Mouse (Mus musculus) intestine, embryonic 14.5 days (tissue): ENCODE measurements around the gene Adra2b. TPM values are rescaled to one million over a fixed set of nuclear protein-coding genes. Genes with fewer than 3 reads are reported as not detected.
A peak's percentile ranks its signal among the peaks of the same experiment; 100 is the strongest.

Experiments
- ATAC-seq: fragments of 200-750 bp; cut with Nextera tagmentation; replicated peaks from 2 replicates; pipeline ENCODE4 v1.8.0; 2017; ENCODE audit warnings: low read depth, moderate number of reproducible peaks, moderate TSS enrichment, moderate library complexity; ENCODE audit not compliant: low FRiP score, low TSS enrichment
- DNase-seq: peaks from one replicate; pipeline ENCODE4 v3.0.0-alpha.2; 2018; ENCODE audit warnings: low spot score
- H3K27ac ChIP-seq: fragments of 300-500 bp; sonication (generic); 2 replicates; pipeline ENCODE4 v1.5.1; 2014; ENCODE audit warnings: low read depth, mild to moderate bottlenecking, control low read depth
- H3K27me3 ChIP-seq: fragments of 300-500 bp; sonication (generic); replicated peaks from 2 replicates; pipeline ENCODE4 v1.6.1; 2014; ENCODE audit warnings: low read length, control low read depth; ENCODE audit not compliant: control insufficient read depth, insufficient read depth
- H3K36me3 ChIP-seq: fragments of 300-500 bp; sonication (generic); 2 replicates; pipeline ENCODE4 v1.6.1; 2014; ENCODE audit warnings: low read length, control low read depth; ENCODE audit not compliant: control insufficient read depth, insufficient read depth
- H3K4me1 ChIP-seq: fragments of 300-500 bp; sonication (generic); replicated peaks from 2 replicates; pipeline ENCODE4 v1.6.1; 2014; ENCODE audit warnings: low read length, control low read depth, mixed read lengths; ENCODE audit not compliant: control insufficient read depth, insufficient read depth
- H3K4me2 ChIP-seq: fragments of 300-500 bp; sonication (generic); 2 replicates; pipeline ENCODE4 v1.6.1; 2014; ENCODE audit warnings: low read length
- H3K4me3 ChIP-seq: fragments of 300-500 bp; sonication (generic); 2 replicates; pipeline ENCODE4 v1.5.1; 2014; ENCODE audit warnings: low read depth, low read length, control low read depth, mixed read lengths
- H3K9ac ChIP-seq: fragments of 300-500 bp; sonication (generic); 2 replicates; pipeline ENCODE4 v1.6.1; 2014; ENCODE audit warnings: mild to moderate bottlenecking, low read length
- H3K9me3 ChIP-seq: fragments of 300-500 bp; sonication (generic); 2 replicates; pipeline ENCODE4 v1.6.1; 2016; ENCODE audit warnings: low read length, control low read depth; ENCODE audit not compliant: control insufficient read depth
- WGBS: fragments of 180-500 bp; shearing (Covaris S2); extraction: QIAGEN DNeasy Blood & Tissue Kit; methylation state at CpG from one replicate; pipeline ENCODE4 v1.1.7; 2014; 5-methylcytosine and 5-hydroxymethylcytosine counted together
- polyA plus RNA-seq: library from polyadenylated mRNA; unstranded; fragments of >200 nt; fragmentation: Nextera tagmentation; extraction: Ambion mirVana; gene quantifications from 2 replicates; pipeline ENCODE4 v1.2.1, GENCODE M21; 2014

The Adra2b gene
- polyA plus RNA-seq, 1 experiment from 2014 or later, result 0.85 TPM

- Histone ChIP-seq H3K9ac (no peak overlapping the region), H3K27me3 (no peaks in the 10 kb centered on the region), H3K36me3 (no peaks in the 10 kb centered on the region), H3K9me3 (no peaks in the 10 kb centered on the region), H3K4me2 (no peak overlapping the region), H3K4me1 (no peaks in the 10 kb centered on the region), H3K27ac (no peak overlapping the region), H3K4me3 (no peak overlapping the region)
- DNase-seq, result no peak
- 82% methylated on average over 13 of the region's 13 CpGs for WGBS
- no peak for ATAC-seq
Measured at GRCm38 (mm10) chr2:127347147-127347985, 15.6 kb upstream of the Adra2b start.

GRCm38 (mm10) chr2:127353881-127354280, 9.1 kb upstream of the Adra2b start:
- WGBS, result 84% methylated on average over 4 of the region's 4 CpGs
- Histone ChIP-seq H3K27ac (no peak overlapping the region), H3K9ac (no peak overlapping the region), H3K27me3 (0 out of 2 replicates have a peak, but pooled peaks cover 7% of the 10 kb centered on the region), H3K4me3 (no peak overlapping the region), H3K36me3 (no peaks in the 10 kb centered on the region), H3K9me3 (no peaks in the 10 kb centered on the region), H3K4me2 (no peak overlapping the region), H3K4me1 (no peaks in the 10 kb centered on the region)
- ATAC-seq (no peak), DNase-seq (no peak)

GRCm38 (mm10) chr2:127363282-127363652, 259 bp downstream of the Adra2b start:
- peaks cover 73% of the 10 kb centered on the region for H3K27me3 ChIP-seq
- H3K9ac ChIP-seq, result no peak overlapping the region
- no peaks in the 10 kb centered on the region for H3K9me3 ChIP-seq
- H3K4me3 ChIP-seq, result peak overlapping the region; percentile 33
- DNase-seq (peak; percentile 76), ATAC-seq (0 out of 2 replicates have a peak, but pooled peaks have one; percentile 4)
- peak overlapping the region; percentile 62 for H3K4me2 ChIP-seq
- no peaks in the 10 kb centered on the region for H3K4me1 ChIP-seq
- H3K36me3 ChIP-seq, result no peaks in the 10 kb centered on the region
- 3% methylated on average over 28 of the region's 28 CpGs for WGBS
- no peak overlapping the region for H3K27ac ChIP-seq

- peak; percentile 30; the same call in 1 of the 2 replicates for ATAC-seq
- peak overlapping the region; percentile 33 for H3K4me3 ChIP-seq
- DNase-seq, result peak; percentile 68
- H3K4me2 ChIP-seq, result peak overlapping the region; percentile 62
- H3K36me3 ChIP-seq, result no peaks in the 10 kb centered on the region
- H3K4me1 ChIP-seq, result no peaks in the 10 kb centered on the region
- peaks cover 73% of the 10 kb centered on the region for H3K27me3 ChIP-seq
- H3K9me3 ChIP-seq, result no peaks in the 10 kb centered on the region
- WGBS, result 2% methylated on average over 20 of the region's 20 CpGs
- no peak overlapping the region for H3K27ac ChIP-seq
- H3K9ac ChIP-seq, result no peak overlapping the region
Measured at GRCm38 (mm10) chr2:127363696-127364095, 688 bp downstream of the Adra2b start.

GRCm38 (mm10) chr2:127364452-127364851, 1.4 kb downstream of the Adra2b start:
- H3K36me3 ChIP-seq, result no peaks in the 10 kb centered on the region
- H3K4me1 ChIP-seq, result no peaks in the 10 kb centered on the region
- 13% methylated on average over 8 of the region's 8 CpGs for WGBS
- ATAC-seq (no peak), DNase-seq (no peak)
- no peak overlapping the region for H3K9ac ChIP-seq
- no peak overlapping the region for H3K27ac ChIP-seq
- H3K27me3 ChIP-seq, result peaks cover 71% of the 10 kb centered on the region
- no peaks in the 10 kb centered on the region for H3K9me3 ChIP-seq
- H3K4me3 ChIP-seq, result no peak overlapping the region
- H3K4me2 ChIP-seq, result no peak overlapping the region

- Histone ChIP-seq H3K36me3 (no peaks in the 10 kb centered on the region), H3K4me1 (no peaks in the 10 kb centered on the region; the same call in 1 of the 2 replicates), H3K9ac (no peak overlapping the region), H3K4me3 (no peak overlapping the region), H3K9me3 (no peaks in the 10 kb centered on the region), H3K27ac (no peak overlapping the region), H3K27me3 (peaks cover 44% of the 10 kb centered on the region), H3K4me2 (no peak overlapping the region)
- no peak for DNase-seq
- ATAC-seq, result no peak
- 47% methylated on average over 10 of the region's 10 CpGs for WGBS
Measured at GRCm38 (mm10) chr2:127367126-127367820, 4.3 kb downstream of the Adra2b start.

- no peaks in the 10 kb centered on the region for H3K36me3 ChIP-seq
- H3K4me1 ChIP-seq, result no peaks in the 10 kb centered on the region; the same call in 1 of the 2 replicates
- DNase-seq, result no peak
- WGBS, result 71% methylated on average over 5 of the region's 5 CpGs
- no peak for ATAC-seq
- H3K4me2 ChIP-seq, result no peak overlapping the region
- H3K27me3 ChIP-seq, result peaks cover 21% of the 10 kb centered on the region
- no peak overlapping the region for H3K27ac ChIP-seq
- H3K9me3 ChIP-seq, result no peaks in the 10 kb centered on the region
- no peak overlapping the region for H3K9ac ChIP-seq
- H3K4me3 ChIP-seq, result no peak overlapping the region
Measured at GRCm38 (mm10) chr2:127369703-127370376, 6.8 kb downstream of the Adra2b start.

- no peak for DNase-seq
- Histone ChIP-seq H3K9ac (no peak overlapping the region), H3K4me2 (no peak overlapping the region), H3K4me1 (no peaks in the 10 kb centered on the region; the same call in 1 of the 2 replicates), H3K4me3 (no peak overlapping the region), H3K9me3 (no peaks in the 10 kb centered on the region), H3K27ac (no peak overlapping the region), H3K36me3 (no peaks in the 10 kb centered on the region), H3K27me3 (peaks cover 11% of the 10 kb centered on the region)
- 44% methylated on average over 9 of the region's 9 CpGs for WGBS
- ATAC-seq, result peak; percentile 38; the same call in 1 of the 2 replicates
Measured at GRCm38 (mm10) chr2:127370561-127371483, 7.8 kb downstream of the Adra2b start.
